In the genomic region with DNA sequence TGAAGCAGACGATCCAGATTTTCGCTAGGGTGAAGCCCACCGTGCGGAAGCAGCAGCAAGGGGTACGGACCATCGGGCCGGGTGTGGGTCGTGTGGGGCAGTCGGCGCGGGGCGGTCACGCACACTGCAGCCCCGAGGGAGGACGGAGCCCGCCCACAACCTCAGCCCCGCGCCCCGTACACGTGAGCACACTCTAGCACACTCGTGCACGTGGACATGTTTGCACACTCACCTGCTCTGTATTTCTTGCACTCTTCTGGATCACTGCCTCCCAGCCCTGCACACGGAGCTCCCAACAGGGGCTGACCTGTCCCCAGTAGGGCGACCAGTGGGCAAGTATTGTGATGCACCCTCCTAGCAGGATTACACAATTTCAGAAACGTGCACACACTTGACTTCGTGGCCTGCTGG, we compare ENCODE assay signal across 8 mouse cellular contexts. TPM values are rescaled to one million over a fixed set of nuclear protein-coding genes. Genes with fewer than 3 reads are reported as not detected.
DNase-seq lines count a peak whose midpoint lies in the region; ATAC-seq and TF ChIP-seq lines count a peak whose summit lies in the region.

No protein-coding gene starts in this region.

- TF ChIP-seq CTCF in hindbrain, postnatal 0 days (IDR thresholded peaks at IDR 0.05; ENCODE audit: low read depth): no peak; the same call in 1 of the 2 replicates

- no peaks in the 10 kb centered on the region for H3K36me3 ChIP-seq in kidney, embryonic 16.5 days (ENCODE audit: insufficient read depth, low read length)
- no peaks in the 10 kb centered on the region for H3K36me3 ChIP-seq in embryonic facial prominence, embryonic 13.5 days
- H3K36me3 ChIP-seq in hindbrain, postnatal 0 days (ENCODE audit: insufficient read depth, low read length): no peaks in the 10 kb centered on the region
- H3K36me3 ChIP-seq in midbrain, embryonic 15.5 days (replicated peaks): no peaks in the 10 kb centered on the region

- H3K9ac ChIP-seq in kidney, embryonic 16.5 days (replicated peaks; ENCODE audit: low read length): peak overlapping the region; percentile 58
- H3K9ac ChIP-seq in embryonic facial prominence, embryonic 13.5 days: peak overlapping the region; percentile 65
- peak overlapping the region; percentile 53 for H3K9ac ChIP-seq in hindbrain, postnatal 0 days (replicated peaks; ENCODE audit: low read length)
- H3K9ac ChIP-seq in midbrain, embryonic 15.5 days: peak overlapping the region; percentile 45

- peak; percentile 84 for ATAC-seq in kidney, embryonic 16.5 days (ENCODE audit: low FRiP score, low TSS enrichment)
- peak; percentile 74 for ATAC-seq in embryonic facial prominence, embryonic 13.5 days (ENCODE audit: insufficient number of reproducible peaks, insufficient read depth, low FRiP score, low TSS enrichment, low read depth)
- ATAC-seq in hindbrain, postnatal 0 days: peak; percentile 82
- ATAC-seq in midbrain, embryonic 15.5 days (replicated peaks): peak; percentile 91

- no peaks in the 10 kb centered on the region for H3K27me3 ChIP-seq in kidney, embryonic 16.5 days (ENCODE audit: insufficient read depth, low read length)
- no peaks in the 10 kb centered on the region for H3K27me3 ChIP-seq in embryonic facial prominence, embryonic 13.5 days
- no peaks in the 10 kb centered on the region for H3K27me3 ChIP-seq in hindbrain, postnatal 0 days (ENCODE audit: insufficient read depth, low read length)
- H3K27me3 ChIP-seq in midbrain, embryonic 15.5 days (replicated peaks): no peaks in the 10 kb centered on the region

- no peaks in the 10 kb centered on the region for H3K9me3 ChIP-seq in kidney, embryonic 16.5 days (ENCODE audit: low read length)
- no peaks in the 10 kb centered on the region for H3K9me3 ChIP-seq in embryonic facial prominence, embryonic 13.5 days
- no peaks in the 10 kb centered on the region for H3K9me3 ChIP-seq in hindbrain, postnatal 0 days (ENCODE audit: low read length)
- no peaks in the 10 kb centered on the region for H3K9me3 ChIP-seq in midbrain, embryonic 15.5 days

- H3K27ac ChIP-seq in kidney, embryonic 16.5 days (ENCODE audit: low read length): no peak overlapping the region
- H3K27ac ChIP-seq in embryonic facial prominence, embryonic 13.5 days: no peak overlapping the region
- H3K27ac ChIP-seq in hindbrain, postnatal 0 days: no peak overlapping the region; the same call in 1 of the 2 replicates
- H3K27ac ChIP-seq in midbrain, embryonic 15.5 days: no peak overlapping the region

- H3K4me3 ChIP-seq in kidney, embryonic 16.5 days (ENCODE audit: low read length): peak overlapping the region; percentile 73
- H3K4me3 ChIP-seq in embryonic facial prominence, embryonic 13.5 days: peak overlapping the region; percentile 53
- peak overlapping the region; percentile 59 for H3K4me3 ChIP-seq in hindbrain, postnatal 0 days (ENCODE audit: low read length)
- peak overlapping the region; percentile 63 for H3K4me3 ChIP-seq in midbrain, embryonic 15.5 days

- H3K4me2 ChIP-seq in kidney, embryonic 16.5 days (replicated peaks; ENCODE audit: low read depth, low read length): peak overlapping the region; percentile 95
- peak overlapping the region; percentile 92 for H3K4me2 ChIP-seq in embryonic facial prominence, embryonic 13.5 days
- peak overlapping the region; percentile 99 for H3K4me2 ChIP-seq in hindbrain, postnatal 0 days (ENCODE audit: low read depth, low read length)
- peak overlapping the region; percentile 96 for H3K4me2 ChIP-seq in midbrain, embryonic 15.5 days

- DNase-seq in kidney, adult 8-10 months: no peak
- no peak for DNase-seq in hindbrain, postnatal 0 days (ENCODE audit: low spot score)
- no peak for DNase-seq in layer of hippocampus, postnatal 25 days (ENCODE audit: extremely low spot score in 1 of 2, low spot score in 1 of 2)
- no peak for DNase-seq in thymus, postnatal 10 days (ENCODE audit: low spot score in 2 of 2)
- no peak for DNase-seq in embryo, embryonic 10.5 days (ENCODE audit: low spot score)

- peaks cover 10% of the 10 kb centered on the region for H3K4me1 ChIP-seq in kidney, embryonic 16.5 days (ENCODE audit: insufficient read depth, low read length)
- peaks cover 20% of the 10 kb centered on the region for H3K4me1 ChIP-seq in embryonic facial prominence, embryonic 13.5 days
- no peaks in the 10 kb centered on the region for H3K4me1 ChIP-seq in hindbrain, postnatal 0 days (ENCODE audit: insufficient read depth, low read length)
- H3K4me1 ChIP-seq in midbrain, embryonic 15.5 days: peaks cover 12% of the 10 kb centered on the region

- WGBS in kidney, embryonic 16.5 days: under 1% methylated on average over 26 of the region's 26 CpGs
- under 1% methylated on average over 26 of the region's 26 CpGs for WGBS in embryonic facial prominence, embryonic 13.5 days
- WGBS in hindbrain, postnatal 0 days: 3% methylated on average over 26 of the region's 26 CpGs
- under 1% methylated on average over 26 of the region's 26 CpGs for WGBS in midbrain, embryonic 15.5 days

RNA-seq across cellular contexts. Expression of gene Kif6, which starts 0.3 kb away (rescaled TPM):
- 1.6 and 2.2 TPM in 2 replicates for polyA plus RNA-seq in kidney, embryonic 16.5 days (2015; fragmentation: Nextera tagmentation; extraction: Ambion mirVana)
- 3.2 and 3.3 TPM in 2 replicates for polyA plus RNA-seq in embryonic facial prominence, embryonic 13.5 days (2015; fragmentation: Nextera tagmentation; extraction: Ambion mirVana)
- total RNA-seq in hindbrain, postnatal 0 days (2014; rRNA removed): 1.8 and 2.6 TPM in 2 replicates
- polyA plus RNA-seq in hindbrain, postnatal 0 days (2015; fragmentation: Nextera tagmentation; extraction: Ambion mirVana): 1.5 and 2.2 TPM in 2 replicates
- polyA plus RNA-seq in midbrain, embryonic 15.5 days (2015; fragmentation: Nextera tagmentation; extraction: Ambion mirVana): 2.3 and 2.8 TPM in 2 replicates
- 1 to 10 TPM; 3.0 to 3.9 TPM for total RNA-seq in layer of hippocampus, postnatal 25 days (2021)

RNA-seq across cellular contexts. Expression of gene Daam2, which starts 51.1 kb away (rescaled TPM):
- polyA plus RNA-seq in kidney, embryonic 16.5 days (2015; fragmentation: Nextera tagmentation; extraction: Ambion mirVana): 6.7 and 8.1 TPM in 2 replicates
- 17.3 and 22.2 TPM in 2 replicates for polyA plus RNA-seq in embryonic facial prominence, embryonic 13.5 days (2015; fragmentation: Nextera tagmentation; extraction: Ambion mirVana)
- total RNA-seq in hindbrain, postnatal 0 days (2014; rRNA removed): 12.9 and 24.5 TPM in 2 replicates
- 2.2 and 3.2 TPM in 2 replicates for polyA plus RNA-seq in hindbrain, postnatal 0 days (2015; fragmentation: Nextera tagmentation; extraction: Ambion mirVana)
- 2.0 and 2.1 TPM in 2 replicates for polyA plus RNA-seq in midbrain, embryonic 15.5 days (2015; fragmentation: Nextera tagmentation; extraction: Ambion mirVana)
- 10 to 100 TPM; 55.9 to 57.1 TPM for total RNA-seq in layer of hippocampus, postnatal 25 days (2021)
